Mouse (Mus musculus) heart, adult 18-20 months (tissue): ENCODE results near the gene Ccdc191. TPM values are rescaled to one million over a fixed set of nuclear protein-coding genes. Genes with fewer than 3 reads are reported as not detected.
A peak's percentile ranks its signal among the peaks of the same experiment; 100 is the strongest.

Source experiments
- DNase-seq, 2 experiments: peaks; one replicate each; pipeline ENCODE4 v3.0.0; 2021 to 2022; ENCODE audit warnings: mixed read lengths in 1 of 2
- long read RNA-seq, 2 experiments: library from polyadenylated mRNA; stranded (forward); transcript quantifications; one replicate each; pipeline ENCODE4 v2.0.0; 2021
- total RNA-seq, 2 experiments: library from RNA; stranded (reverse); gene quantifications; 2 replicates each; pipeline ENCODE4 v1.2.3; 2021

The Ccdc191 gene
- total RNA-seq, result 1 to 10 TPM; 1.7 to 2.4 TPM
- long read RNA-seq, experiment 1, partial matches to known transcripts, result 0 of 4 reads
- long read RNA-seq, experiment 1, other reads (novel, unspliced or antisense), result 1 of 4 reads
- long read RNA-seq, experiment 2, partial matches to known transcripts, result 1 of 3 reads
- long read RNA-seq, experiment 2, other reads (novel, unspliced or antisense), result 1 of 3 reads

GRCm38 (mm10) chr16:43889208-43890004 is at the start of gene Ccdc191:
Ccdc191 (plus strand) TSS chr16:43889800.
- DNase-seq, result peak; percentile 100

DNA sequence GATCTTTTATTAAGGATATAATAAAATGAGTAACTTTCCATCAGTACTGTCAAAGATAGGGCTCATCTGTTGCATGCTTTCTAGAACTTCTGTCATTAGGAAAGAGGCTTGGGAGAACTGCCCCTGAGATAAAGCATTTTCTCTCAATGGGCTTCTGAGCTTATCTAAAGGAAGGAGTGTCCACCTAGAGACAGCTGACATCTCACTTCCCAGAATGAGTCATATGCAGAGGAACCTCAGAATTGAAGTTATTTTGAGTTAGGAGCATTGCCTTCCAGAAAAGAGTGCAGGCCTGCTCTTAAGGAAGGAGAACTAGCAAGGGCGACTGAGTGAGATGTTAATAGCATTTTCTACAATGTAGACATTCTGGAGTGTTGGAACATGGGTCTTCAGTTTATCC is 48.4 kb upstream of the Ccdc191 start:
- DNase-seq, result no peak

- no peak for DNase-seq
Measured at GRCm38 (mm10) chr16:43849839-43850238, 39.8 kb upstream of the Ccdc191 start.

DNA sequence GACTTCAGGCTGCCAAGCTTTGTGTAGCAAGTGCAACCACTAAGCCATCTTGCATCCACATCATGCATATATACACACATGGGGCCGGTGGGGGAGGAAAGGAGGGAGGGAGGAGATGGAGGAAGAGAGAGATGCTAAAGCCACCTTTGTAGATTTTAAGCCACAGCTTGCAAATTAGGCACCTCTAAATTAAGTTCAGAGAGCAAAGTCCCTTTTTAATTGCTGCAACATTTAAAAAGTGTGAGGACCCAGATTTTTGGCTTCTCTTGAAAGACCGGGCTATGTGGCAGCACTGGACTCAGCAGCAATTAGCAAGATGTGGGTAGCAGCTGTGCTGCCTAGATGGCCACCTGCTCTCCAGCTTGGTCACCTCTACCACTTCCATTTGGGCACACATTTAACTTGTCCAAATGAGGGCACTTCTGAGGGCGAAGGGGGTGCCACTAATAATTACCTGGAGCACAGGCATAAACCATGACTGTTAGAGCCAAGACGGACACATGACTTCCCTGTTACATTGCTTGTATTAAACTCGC is 30.6 kb upstream of the Ccdc191 start:
- DNase-seq, result no peak

DNA sequence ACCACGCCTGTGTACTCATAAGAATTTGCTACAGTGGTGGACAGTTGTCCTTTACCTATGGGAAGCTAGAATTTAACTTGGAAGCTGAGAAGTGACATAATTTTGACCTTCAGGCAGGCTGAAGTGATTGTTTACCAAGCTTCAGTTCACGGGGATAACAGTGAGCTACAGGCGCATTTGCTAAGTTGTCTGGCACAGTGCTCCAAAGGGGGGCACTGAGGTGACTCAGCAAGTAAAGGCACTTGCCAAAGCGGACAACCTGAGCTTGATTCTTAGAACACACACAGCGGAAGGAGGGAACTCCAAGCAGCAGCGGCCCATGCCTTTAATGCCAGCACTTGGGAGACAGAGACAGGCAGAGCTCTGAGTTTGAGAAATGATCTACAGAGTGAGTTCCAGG is 29.0 kb upstream of the Ccdc191 start:
- no peak for DNase-seq

GRCm38 (mm10) chr16:43869805-43870204 is 19.8 kb upstream of the Ccdc191 start:
- DNase-seq, result no peak

GRCm38 (mm10) chr16:43871419-43871818 is 18.2 kb upstream of the Ccdc191 start:
- peak; percentile 20 to 30 for DNase-seq

GRCm38 (mm10) chr16:43879769-43880168 is 9.8 kb upstream of the Ccdc191 start:
- no peak for DNase-seq

DNA sequence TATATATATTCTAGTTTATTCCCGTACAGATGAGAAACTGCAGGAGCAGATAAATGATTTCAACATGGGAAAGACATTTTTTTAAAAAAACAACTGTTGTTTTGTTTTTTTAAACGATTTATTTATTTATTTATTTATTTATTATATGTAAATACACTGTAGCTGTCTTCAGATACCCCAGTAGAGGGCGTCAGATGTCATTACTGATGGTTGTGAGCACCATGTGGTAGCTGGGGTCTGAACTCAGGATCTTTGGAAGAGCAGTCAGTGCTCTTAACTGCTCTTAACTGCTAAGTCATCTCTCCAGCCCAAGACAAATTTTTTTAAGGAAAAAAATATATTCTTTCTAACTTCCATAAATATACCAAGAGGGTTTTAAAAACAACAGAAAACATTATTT is 8.0 kb upstream of the Ccdc191 start:
- no peak for DNase-seq

DNA sequence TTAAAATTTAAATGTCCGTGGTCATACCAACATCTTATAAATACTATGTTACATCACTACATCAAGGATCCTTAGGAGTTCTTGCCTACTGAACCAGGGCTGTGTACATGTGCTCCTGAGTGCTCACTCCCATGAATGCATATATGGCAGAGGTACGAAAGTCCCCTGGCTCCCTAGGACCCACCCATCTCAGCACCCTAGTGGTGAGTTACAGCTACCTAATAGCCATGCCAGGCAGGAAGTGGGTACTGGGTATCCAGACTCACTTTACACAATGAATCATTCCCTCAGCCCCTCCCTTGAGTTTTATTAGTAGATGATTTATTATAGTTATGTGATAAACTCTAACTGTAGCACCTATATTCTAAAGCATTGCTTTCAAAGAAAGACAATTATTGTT is 7.3 kb upstream of the Ccdc191 start:
- DNase-seq, result no peak

DNA sequence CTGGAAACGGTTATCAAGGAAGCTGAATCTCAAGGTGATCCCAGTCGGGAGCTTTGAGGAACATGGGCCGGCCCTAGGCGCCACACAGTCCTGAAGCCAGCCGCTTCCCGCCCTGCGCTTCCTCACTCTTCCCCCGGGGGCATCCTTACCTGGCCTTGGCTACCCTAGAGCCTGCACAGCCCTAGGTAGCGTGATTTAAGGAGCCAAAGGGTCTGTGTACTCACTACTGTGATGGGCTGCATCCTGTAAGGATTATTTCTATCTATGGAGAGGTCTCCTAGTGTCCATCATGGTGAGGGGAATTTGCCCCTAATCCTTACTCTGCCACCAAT is 371 bp downstream of the Ccdc191 start:
- no peak for DNase-seq

DNA sequence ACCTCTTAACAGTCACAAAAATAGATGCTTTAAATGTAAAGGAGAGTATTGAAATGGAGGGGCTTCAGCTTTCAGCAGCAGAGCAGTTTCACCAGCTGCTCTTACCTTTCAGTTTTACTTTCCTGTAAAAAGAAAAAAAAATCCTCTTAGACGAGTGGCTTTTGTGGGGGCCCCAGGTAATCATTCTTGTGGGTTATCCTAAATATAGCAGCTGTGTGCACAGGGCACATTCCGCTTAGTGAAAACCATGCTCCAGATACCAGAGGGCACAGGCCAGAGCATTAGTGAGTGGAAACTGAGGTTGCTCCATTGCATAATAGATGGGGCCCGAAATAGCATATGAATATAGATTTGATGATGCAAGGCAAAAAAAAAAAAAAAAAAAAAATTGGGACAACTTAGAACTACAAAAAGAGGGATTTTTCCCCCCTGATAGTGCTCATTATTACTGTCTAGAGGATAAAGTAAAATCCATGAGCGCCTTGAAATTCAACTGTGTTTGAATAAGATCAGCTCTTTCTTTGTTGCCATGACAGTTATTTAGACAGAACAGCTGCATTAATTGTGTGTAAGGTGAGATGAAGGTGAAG is 1.2 kb downstream of the Ccdc191 start:
- no peak for DNase-seq

DNA sequence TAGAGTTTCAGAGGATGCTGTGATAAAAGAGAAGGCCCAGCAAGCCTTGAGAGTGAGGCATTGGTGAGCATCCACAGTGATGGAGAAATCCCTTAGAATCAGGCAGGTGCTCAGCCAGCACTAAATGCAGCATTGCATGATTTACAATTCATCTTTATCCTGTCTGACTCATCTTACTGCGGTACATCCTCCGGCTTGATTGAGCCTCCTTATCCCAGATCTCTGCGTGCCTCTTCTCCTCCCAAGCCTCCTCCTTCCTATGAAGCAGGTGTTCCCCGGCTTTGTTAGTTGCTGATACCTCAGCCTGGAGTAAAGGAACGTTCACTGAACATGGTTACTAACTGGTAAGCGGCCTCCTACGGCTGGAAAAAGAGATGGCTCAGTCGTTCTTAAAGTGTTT is 4.9 kb downstream of the Ccdc191 start:
- no peak for DNase-seq

DNA sequence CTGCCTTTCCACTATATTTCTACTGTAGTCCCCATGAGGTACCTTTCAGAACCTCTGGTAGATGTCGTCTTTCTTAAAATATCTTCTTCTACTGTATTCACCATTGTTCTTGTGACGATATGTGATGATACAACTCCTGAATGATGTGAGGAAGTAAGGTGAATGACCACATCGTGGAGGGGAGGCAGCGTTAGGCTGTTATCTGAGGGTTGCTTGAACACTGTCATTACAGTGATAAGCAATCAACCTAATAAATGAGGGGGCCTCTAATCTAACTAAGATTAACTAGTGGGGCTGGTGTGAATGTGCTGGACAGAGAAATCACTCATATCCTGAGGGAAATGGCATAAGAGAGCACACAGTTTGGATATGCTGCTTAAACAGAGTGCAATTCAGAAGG is 10.5 kb downstream of the Ccdc191 start:
- DNase-seq, result no peak

DNA sequence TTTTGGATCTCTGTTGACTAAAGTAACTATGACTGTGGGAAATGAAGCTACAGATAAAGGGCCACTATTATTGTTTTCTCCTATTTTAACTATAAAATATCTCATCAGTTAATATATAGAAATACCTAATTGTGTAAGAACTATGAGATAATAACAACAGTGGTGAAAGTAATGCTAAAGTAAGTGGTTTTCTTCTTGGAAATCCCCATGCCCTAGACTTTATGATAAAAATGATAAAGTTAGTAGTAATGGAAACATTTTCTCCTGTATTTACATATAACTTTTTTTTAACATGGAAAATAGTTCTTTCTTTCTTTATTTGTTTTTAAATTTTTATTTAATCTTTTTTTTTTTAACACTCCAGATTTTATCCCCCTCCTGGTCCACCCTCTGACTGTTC is 11.0 kb downstream of the Ccdc191 start:
- DNase-seq, result no peak

- DNase-seq, result no peak
Measured at GRCm38 (mm10) chr16:43908881-43909280, 19.3 kb downstream of the Ccdc191 start.

DNA sequence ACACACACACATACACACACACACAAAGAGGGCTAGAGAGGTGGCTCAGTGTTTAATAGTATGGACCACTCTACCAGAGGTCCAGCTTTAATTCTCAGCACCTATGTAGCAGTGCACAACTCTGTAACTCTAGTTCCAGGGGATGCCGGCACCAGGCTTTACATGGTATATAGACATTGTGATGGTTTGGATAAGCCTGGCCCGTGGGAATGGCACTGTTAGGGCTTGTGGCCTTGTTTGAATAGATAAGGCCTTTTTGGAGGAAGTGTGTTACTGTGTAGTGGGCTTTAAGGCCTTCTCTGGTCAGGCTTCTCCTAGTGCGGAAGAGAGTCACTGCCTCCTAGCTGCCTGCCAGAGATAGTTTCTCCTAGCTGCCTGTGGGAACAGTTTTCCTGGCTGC is 29.3 kb downstream of the Ccdc191 start:
- no peak for DNase-seq

DNA sequence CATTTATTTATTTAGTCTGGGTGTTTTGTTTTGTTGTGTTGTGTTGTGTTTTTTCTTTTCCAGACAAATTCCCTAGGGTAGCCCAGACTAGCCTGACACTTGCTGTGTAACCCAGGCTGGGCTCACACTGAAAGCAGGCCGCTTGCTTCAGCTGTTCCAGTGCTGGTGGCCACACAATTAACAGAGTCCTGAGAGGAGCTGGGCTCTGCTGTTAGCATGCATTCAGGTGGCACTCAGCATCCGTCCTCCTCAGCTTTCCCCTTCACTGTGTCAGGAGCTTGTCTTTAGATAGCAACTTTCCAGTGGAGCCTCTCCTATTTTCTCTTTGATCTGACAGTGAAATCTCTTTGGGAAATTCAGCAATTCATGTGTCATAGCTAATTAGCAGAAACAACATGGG is 32.4 kb downstream of the Ccdc191 start:
- no peak for DNase-seq

- DNase-seq, result no peak
Measured at GRCm38 (mm10) chr16:43922630-43923029, 33.0 kb downstream of the Ccdc191 start.

- no peak for DNase-seq
Measured at GRCm38 (mm10) chr16:43925001-43925558, 35.5 kb downstream of the Ccdc191 start.

DNA sequence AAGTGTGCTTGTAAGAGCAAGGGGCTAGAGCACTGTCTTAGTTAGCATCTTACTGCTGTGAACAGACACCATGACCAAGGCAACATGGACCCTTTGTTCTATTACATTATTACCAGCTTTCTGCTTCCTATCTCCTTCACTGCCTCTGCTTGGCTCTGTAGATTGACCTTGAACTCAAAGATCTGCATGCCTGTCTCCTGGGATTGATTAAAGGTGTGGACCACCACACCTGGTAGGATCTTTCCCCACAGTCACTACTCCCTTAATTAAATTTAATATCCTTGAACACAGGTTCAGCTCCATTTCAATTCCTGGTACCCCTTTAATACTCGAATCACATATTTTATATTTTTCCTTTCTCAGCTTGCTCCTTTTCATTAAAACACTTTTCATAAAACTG is 36.2 kb downstream of the Ccdc191 start:
- no peak for DNase-seq

- DNase-seq, result no peak
Measured at GRCm38 (mm10) chr16:43926341-43926859, 36.8 kb downstream of the Ccdc191 start, which contains the start of gene Qtrt2. Qtrt2 (minus strand) TSS chr16:43926809.

DNA sequence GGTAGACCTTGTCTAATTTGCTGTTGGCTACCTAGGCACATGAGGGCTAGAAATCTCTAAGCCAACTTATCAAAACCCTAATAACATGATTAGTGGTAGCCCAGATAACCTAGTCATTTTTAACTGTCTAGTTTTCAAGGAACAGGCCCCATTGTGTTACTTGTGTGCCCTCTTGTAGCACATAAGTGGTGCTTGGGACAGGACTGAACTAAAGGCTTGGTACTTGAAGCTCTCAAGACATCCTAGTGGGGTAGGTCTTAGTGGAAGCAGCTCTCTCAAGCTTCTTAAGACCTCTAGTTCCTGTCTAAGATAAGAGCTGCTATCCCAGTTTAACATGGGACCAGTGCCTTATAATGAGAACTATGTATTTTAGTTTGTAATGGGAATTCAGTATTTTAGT is 41.0 kb downstream of the Ccdc191 start:
- DNase-seq, result no peak
